Mouse (Mus musculus) liver, postnatal 0 days (tissue): ENCODE results near the gene Ghrl. TPM values are rescaled to one million over a fixed set of nuclear protein-coding genes. Genes with fewer than 3 reads are reported as not detected.

Experiments
- ATAC-seq: fragments of 200-750 bp; cut with Nextera tagmentation; 2 replicates; pipeline ENCODE4 v1.8.0; 2017; ENCODE audit warnings: mild to moderate bottlenecking, moderate library complexity
- DNase-seq: peaks from one replicate; pipeline ENCODE4 v3.0.0-alpha.2; 2016
- H3K27ac ChIP-seq: fragments of 300-500 bp; sonication (generic); 2 replicates; pipeline ENCODE4 v1.5.1; 2014; ENCODE audit warnings: antibody characterized with exemption, moderate library complexity, mild to moderate bottlenecking, low read depth
- H3K27me3 ChIP-seq: fragments of 300-500 bp; sonication (generic); 2 replicates; pipeline ENCODE4 v1.6.1; 2014; ENCODE audit warnings: low read length, control low read depth, mixed read lengths; ENCODE audit not compliant: insufficient read depth
- H3K36me3 ChIP-seq: fragments of 300-500 bp; sonication (generic); replicated peaks from 2 replicates; pipeline ENCODE4 v1.6.1; 2014; ENCODE audit warnings: mild to moderate bottlenecking, control low read depth, low read length, moderate library complexity, mixed read lengths; ENCODE audit not compliant: insufficient read depth
- H3K4me1 ChIP-seq: fragments of 300-500 bp; sonication (generic); 2 replicates; pipeline ENCODE4 v1.6.1; 2014; ENCODE audit warnings: antibody characterized with exemption, mild to moderate bottlenecking, control low read depth; ENCODE audit not compliant: insufficient read depth
- H3K4me2 ChIP-seq: fragments of 300-500 bp; sonication (generic); 2 replicates; pipeline ENCODE4 v1.6.1; 2014; ENCODE audit warnings: low read depth, mild to moderate bottlenecking, low read length, moderate library complexity, mixed read lengths
- H3K4me3 ChIP-seq: fragments of 300-500 bp; sonication (generic); 2 replicates; pipeline ENCODE4 v1.5.1; 2014; ENCODE audit warnings: low read depth, low read length
- H3K9ac ChIP-seq: fragments of 300-500 bp; sonication (generic); replicated peaks from 2 replicates; pipeline ENCODE4 v1.6.1; 2014; ENCODE audit warnings: mild to moderate bottlenecking, moderate library complexity
- H3K9me3 ChIP-seq: fragments of 300-500 bp; sonication (generic); 2 replicates; pipeline ENCODE4 v1.6.1; 2016; ENCODE audit warnings: mild to moderate bottlenecking, control low read depth, low read length, mixed read lengths
- CTCF ChIP-seq: sonication (generic); IDR thresholded peaks from 2 replicates; pipeline ENCODE4 v1.5.1; 2016; ENCODE audit warnings: antibody characterized with exemption, low read depth
- EP300 ChIP-seq: IDR thresholded peaks from 2 replicates; pipeline ENCODE4 v1.6.1; 2016; ENCODE audit warnings: antibody characterized with exemption, low read depth, mild to moderate bottlenecking
- WGBS: fragments of 180-500 bp; shearing (Covaris S2); extraction: QIAGEN DNeasy Blood & Tissue Kit; methylation state at CpG from one replicate; pipeline ENCODE4 v1.1.7; 2014; ENCODE audit not compliant: insufficient replicate concordance; 5-methylcytosine and 5-hydroxymethylcytosine counted together
- polyA plus RNA-seq: library from polyadenylated mRNA; unstranded; fragments of >200 nt; fragmentation: Nextera tagmentation; extraction: Ambion mirVana; gene quantifications from 2 replicates; pipeline ENCODE4 v1.2.1, GENCODE M21; 2015

The Ghrl gene
- polyA plus RNA-seq, 1 experiment from 2014 or later, result not detected

DNA sequence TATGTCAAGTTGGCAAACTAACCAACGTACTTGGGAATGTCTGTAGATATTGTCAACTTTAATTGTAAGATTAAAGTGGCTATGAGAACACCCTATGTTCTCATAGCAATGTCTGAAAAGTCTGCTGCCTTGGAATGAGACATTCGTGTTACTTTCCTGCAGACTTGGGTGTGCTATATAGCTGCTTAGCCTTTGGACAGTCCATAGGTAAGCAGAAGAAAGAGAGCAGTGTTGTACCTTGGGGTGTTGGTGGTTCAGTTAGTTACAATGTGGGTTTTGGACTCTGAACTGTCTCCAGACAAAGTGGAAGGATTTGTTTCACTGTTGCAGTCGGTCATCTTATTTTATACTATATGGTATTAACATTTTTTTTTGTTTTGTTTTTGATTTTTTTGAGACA lies 7.0 kb downstream of the Ghrl start:
- 83% methylated on average over 3 of the region's 3 CpGs for WGBS
- H3K27ac ChIP-seq, result no peak overlapping the region

DNA sequence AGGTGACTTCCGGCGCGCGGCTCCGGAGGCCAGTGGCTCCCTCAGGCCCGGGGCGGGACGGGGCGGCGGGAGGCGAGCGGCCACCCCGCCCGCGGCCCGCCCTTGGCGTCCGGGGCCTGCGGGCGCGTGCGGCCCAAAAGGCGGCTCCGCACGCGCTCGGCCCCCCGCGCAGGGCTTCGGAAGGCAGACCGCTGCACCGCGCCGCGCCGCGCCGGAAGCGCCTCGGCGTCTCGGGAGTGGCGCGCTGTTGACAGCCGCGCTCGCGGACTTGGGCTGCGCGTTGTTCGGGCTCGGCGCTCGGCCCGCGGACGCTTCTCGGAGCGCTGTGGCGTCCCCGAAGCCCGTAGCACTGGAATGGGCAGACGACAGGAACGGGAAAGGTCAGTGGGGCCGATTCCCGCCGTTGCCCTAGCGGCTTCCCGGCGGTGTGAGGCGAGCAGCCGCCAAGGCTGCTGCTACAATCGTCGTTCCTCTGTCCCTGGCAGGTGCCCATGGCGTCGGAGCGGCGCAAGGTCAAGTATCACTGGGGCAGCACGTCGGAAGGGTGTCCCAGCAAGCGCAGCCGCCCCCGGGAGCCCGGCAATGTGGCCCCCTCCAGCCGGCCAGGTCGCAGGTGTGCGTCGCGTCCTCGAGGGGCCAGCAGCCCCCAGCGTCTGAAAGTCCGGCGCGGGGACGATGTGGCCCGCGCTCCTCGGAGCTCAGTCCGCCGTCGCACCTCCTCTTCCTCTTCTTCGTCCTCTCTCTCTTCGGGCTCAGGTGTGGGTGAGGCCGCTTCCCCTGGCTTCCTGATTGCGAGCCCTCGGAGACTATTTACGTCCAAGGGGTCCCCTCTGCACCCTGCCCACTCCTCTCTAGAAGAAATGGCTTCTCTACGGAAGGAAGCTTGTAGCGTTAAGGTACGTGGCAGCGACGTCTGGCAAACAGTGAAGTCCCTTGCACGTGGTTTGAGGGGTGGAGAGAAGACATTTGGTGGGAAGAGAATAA lies 22.2 kb downstream of the Ghrl start:
- peak overlapping the region; percentile 85 for H3K9ac ChIP-seq
- H3K4me1 ChIP-seq, result peaks cover 41% of the 10 kb centered on the region
- ATAC-seq, result peak; percentile 55

More for the DNA sequence above, 7.0 kb downstream of the Ghrl start:
- ATAC-seq (no peak), DNase-seq (no peak)
- Histone ChIP-seq H3K4me3 (no peak overlapping the region), H3K4me1 (peaks cover 11% of the 10 kb centered on the region), H3K9me3 (no peaks in the 10 kb centered on the region), H3K27me3 (no peaks in the 10 kb centered on the region), H3K9ac (no peak overlapping the region), H3K4me2 (no peak overlapping the region), H3K36me3 (peaks cover 85% of the 10 kb centered on the region)
- TF ChIP-seq EP300 (no peak), CTCF (no peak)

DNA sequence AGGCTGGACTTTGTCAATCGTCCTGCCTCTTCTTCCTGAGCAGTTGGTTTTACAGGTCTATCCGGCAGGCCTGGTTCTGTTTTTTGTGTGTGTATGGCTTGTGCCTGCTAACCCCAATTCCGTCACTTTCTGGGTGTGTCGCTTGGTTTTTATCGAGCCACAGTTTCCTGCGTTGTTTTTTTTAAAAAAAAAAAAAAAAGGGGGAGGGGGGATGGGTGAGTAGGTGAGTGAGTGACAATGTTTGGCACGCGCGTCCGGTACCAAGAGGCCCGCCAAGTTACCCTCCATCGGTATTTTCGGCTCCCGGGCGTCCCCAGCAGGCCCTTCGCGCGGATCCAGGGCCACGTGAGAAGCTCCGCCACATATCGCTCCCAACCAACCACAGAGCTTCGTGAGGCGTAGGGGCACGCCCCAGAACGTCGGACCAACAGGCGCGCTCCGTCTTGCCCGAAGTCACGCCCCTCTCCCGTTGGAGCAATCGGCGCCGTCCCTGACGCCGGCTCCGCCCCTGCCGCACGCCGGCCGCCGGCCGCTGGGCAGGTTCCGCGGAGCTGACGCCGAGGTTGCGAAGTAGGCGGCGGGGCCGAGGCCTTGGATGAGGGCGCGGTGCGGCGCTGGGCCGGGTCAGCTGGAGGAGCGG lies 23.0 kb downstream of the Ghrl start, which contains the start of gene Tatdn2:
Gene Tatdn2 (plus strand): TSS at position 469 of the 640 bp plus-strand sequence.
- Histone ChIP-seq H3K9me3 (no peaks in the 10 kb centered on the region), H3K4me3 (peak within 1 kb of the TSS; percentile 81), H3K27ac (peak within 1 kb of the TSS; percentile 99), H3K36me3 (peaks cover 25% of the 10 kb centered on the region), H3K4me2 (peak within 1 kb of the TSS; percentile 98), H3K4me1 (peaks cover 48% of the 10 kb centered on the region), H3K9ac (peak within 1 kb of the TSS; percentile 85), H3K27me3 (no peaks in the 10 kb centered on the region)
- DNase-seq (peak; percentile 97), ATAC-seq (peak; percentile 95)
- under 1% methylated on average over 50 of the region's 58 CpGs for WGBS
- TF ChIP-seq CTCF (peak; percentile 41), EP300 (peak; percentile 67; the same call in 1 of the 2 replicates)

More for the DNA sequence above, 22.2 kb downstream of the Ghrl start:
- 3% methylated on average over 75 of the region's 113 CpGs for WGBS
- H3K4me3 ChIP-seq, result peak overlapping the region; percentile 81
- no peaks in the 10 kb centered on the region for H3K9me3 ChIP-seq
- peaks cover 32% of the 10 kb centered on the region for H3K36me3 ChIP-seq
- no peak for DNase-seq
- TF ChIP-seq EP300 (no peak), CTCF (no peak)
- peak overlapping the region; percentile 99 for H3K27ac ChIP-seq
- no peaks in the 10 kb centered on the region for H3K27me3 ChIP-seq
- H3K4me2 ChIP-seq, result peak overlapping the region; percentile 98

DNA sequence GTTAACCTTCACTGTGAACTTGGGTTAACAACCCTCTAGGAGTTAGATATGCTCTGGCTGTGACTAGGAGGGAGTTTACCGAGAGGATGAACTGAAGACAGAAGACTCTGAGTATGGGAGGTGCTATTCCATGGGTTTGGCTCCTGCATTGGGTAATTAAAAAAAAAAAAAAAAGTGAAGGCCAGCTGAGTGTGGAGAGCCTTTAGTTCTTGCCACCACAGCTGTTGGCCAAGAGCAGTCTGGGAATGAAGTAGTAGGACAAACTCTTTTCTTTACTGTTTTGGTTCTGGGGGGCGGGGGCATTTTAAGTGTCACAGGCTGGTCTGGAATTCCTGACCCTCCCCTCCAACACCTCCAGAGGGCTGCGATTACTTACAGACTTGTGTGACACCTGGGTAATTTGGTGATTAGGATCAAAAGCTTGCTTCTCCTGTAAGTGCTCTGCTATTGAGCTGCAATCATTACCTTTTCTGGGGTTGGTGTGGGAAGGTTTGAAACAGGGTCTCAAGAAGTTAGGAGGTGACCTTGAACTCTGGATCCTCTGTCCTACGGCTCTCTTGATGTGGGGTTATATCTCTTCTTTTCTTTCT lies 23.8 kb downstream of the Ghrl start:
- H3K4me3 ChIP-seq, result peak overlapping the region; percentile 81; the same call in 1 of the 2 replicates
- H3K36me3 ChIP-seq, result peaks cover 18% of the 10 kb centered on the region
- H3K27me3 ChIP-seq, result no peaks in the 10 kb centered on the region
- no peaks in the 10 kb centered on the region for H3K9me3 ChIP-seq
- peaks cover 50% of the 10 kb centered on the region for H3K4me1 ChIP-seq
- H3K9ac ChIP-seq, result peak overlapping the region; percentile 12
- TF ChIP-seq EP300, result no peak
- no peak for TF ChIP-seq CTCF
- peak overlapping the region; percentile 46 for H3K4me2 ChIP-seq
- peak overlapping the region; percentile 99 for H3K27ac ChIP-seq
- ATAC-seq, result no peak
- 40% methylated on average over 4 of the region's 4 CpGs for WGBS
- peak; percentile 17 for DNase-seq

DNA sequence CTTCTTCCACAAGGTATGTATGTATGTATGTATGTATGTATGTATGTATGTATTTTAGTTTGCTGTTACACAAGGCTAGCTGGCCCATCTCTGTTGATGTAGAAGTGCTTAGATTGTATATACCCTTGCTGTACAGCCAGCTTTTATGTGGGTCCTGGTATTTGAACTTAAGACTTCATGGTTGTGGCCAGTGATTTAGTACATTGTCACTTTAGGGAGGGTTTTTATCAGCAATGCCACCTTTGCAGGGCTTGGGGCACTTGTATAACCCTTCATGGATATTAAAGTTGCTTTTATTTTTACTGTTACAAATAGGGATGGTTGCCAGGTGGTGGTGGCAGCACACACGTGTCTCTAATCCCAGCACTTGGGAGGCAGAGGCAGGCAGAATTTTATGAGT lies 24.5 kb downstream of the Ghrl start:
- DNase-seq (peak; percentile 10), ATAC-seq (no peak)
- Histone ChIP-seq H3K4me1 (peaks cover 54% of the 10 kb centered on the region), H3K4me3 (no peak overlapping the region), H3K27me3 (no peaks in the 10 kb centered on the region), H3K4me2 (no peak overlapping the region), H3K9ac (no peak overlapping the region), H3K27ac (peak overlapping the region; percentile 99; the same call in 1 of the 2 replicates), H3K36me3 (peaks cover 12% of the 10 kb centered on the region), H3K9me3 (no peaks in the 10 kb centered on the region)
- no peak for TF ChIP-seq CTCF
- 42% methylated on average over 1 of the region's 1 CpGs for WGBS
